Mouse (Mus musculus): Measurements from ENCODE around the gene Gmcl1.

Gene Gmcl1

DNA sequence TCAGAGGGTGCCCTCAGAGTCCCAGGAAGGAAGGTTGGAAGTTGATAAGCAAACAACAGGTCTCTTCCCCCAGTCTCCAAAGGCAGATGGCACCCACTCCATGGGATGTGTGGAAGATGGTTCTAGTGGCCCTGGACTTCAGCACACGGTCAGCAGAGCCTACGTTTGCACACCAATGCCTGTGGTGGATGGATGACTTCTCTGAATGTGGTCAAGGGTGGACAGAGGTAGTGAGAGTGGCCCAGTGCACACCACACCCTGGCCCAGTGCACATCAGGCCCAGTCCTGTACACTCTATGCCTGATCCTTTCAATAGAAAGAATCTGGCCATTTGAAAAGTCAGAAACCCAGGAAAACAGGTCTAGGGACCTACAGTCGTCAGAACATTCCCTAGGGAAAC lies 74.7 kb downstream of the Gmcl1 start:
- DNase-seq, result no peak

DNA sequence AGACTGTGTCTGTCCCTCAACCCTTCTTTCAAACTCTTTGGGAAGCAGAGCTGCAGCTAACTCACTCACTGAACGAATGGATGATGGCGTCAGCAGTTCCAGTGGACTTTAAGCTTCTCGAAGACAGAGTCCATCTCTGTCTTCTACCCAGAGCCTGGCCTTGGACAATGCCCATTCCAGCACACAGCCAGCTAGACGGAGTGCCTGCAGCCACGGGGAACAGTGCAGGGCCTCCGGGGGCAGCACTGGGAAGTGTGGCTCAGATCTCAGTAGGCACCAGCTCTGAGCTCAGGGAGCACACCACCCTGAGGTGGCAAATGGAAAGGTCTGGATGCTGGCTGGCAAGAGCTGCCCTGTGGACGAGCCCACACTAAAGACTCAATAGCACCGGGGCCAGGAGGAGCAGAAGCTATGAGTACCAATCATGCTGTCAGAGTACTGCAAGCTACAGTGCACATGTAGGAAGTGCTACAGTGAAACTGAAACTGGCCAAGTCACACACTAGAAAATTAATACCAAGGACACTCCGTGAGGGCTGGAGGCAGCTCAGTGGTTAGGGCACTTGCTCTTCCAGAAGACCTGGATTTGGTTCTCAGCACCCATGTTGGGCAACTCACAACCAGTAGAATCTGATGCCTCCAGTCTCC lies 78.8 kb downstream of the Gmcl1 start:
- DNase-seq, result no peak

DNA sequence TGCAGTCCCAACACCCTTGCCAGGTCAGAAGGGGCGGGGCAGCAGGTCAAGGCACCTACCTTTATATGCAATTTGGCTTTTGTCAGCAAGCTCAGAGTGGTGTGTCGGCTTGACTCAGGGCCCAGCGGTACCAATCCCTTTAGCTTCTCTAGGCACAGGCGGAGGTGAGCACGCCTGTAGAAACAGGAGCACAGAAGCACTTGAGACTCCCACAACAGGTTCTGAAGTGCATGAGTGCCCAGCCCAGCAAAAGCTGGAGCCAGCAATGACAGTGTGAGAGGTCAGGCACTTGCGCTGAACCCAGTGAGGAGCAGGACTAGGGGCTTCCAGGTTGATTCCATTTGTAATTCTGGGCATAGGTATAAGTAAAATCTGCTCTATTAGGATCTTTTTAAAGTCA lies 80.2 kb downstream of the Gmcl1 start:
- DNase-seq, result no peak

DNA sequence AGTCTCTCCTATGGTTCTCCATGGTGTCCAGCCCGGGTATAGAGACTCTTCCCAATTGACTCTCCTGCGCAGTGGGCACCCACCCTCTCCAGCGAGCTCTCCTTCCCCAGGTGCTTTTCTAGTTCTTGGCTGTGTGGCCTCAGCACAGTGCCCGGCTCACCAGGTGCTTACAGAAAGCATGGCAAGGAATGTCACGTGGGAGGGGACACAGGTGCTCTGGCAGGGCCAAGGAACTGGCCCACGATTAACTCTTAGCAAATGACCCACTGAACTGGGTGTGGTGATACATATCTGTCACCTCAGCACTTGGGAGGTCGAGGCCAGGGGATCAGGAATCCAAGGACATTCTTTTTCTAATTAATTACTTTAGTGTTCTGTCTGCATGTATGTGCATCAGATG lies 87.0 kb downstream of the Gmcl1 start:
- DNase-seq, result no peak

DNA sequence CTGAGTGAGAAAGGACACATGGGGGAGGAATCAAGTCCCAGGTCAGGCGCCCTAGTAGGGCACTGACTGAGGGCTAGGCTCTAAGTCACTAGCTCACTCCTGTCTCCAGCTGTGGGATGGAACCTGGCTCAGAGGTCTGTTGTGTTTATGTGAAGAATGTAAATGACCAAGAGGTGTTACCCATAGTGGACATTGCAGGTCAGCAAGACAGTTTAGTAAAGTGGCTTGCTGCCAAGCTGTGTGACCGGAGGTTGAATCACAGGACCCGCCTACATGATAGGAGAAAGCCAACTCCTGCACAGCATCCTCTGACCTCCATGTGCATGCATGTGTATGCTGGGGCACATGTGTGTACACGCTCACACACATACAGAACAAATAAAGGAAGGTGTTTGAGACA lies 87.6 kb downstream of the Gmcl1 start:
- DNase-seq, result no peak

DNA sequence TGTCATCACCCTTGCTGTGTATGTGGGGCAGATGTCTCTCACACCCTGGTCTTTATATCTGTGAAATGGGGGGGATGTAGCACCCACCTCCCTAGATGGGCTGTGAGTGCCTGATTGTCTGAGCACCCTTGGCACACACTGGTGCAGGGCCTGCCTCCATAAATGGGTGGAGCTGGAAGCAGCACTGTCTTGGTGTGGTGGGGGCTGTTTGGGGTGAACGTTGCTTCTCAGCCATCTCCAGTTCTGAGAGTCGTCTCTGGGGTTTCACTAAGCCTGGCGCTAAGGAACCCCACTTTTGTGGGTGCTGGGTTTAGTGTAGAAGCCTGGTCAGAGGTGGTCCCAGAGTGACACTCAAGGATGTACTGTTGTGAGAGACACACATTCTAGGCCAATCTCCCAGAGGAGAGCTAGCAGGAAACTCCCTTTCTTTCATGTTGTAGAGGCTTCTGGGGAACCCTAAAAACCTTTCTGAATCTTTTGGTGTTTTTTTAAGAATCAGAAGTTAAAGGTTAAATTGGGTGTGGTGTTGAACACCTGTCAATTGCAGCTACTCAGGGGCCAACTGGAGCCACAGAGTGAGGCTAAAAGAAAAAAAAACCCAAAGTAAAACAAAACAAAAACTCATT lies 88.3 kb downstream of the Gmcl1 start:
- no peak for DNase-seq

Measured in liver (tissue).